Mouse (Mus musculus): ENCODE results near the gene Klhl30.

The Klhl30 gene

DNA sequence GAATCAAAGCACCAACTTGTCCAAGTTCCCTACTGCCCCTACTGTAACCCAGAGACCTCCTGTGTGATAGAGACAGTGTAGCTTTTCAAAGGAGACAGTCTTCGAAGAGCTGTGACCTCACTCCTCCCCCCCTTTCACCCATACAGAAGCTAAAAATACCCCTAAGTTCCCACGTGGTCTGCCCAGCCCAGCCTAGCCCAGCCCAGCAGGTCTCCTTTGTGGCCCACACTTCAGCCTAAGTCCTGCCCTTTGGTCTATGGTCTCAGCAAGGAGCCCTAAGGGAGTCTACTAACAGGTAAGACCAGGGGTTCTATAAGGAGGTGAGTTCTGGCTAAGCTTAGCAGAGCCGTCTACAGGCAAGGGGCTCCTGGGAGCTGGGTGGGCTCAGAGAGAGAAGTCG lies at the start of gene Klhl30:
TSS of gene Klhl30 (plus strand) at position 176 of the 400 bp plus-strand sequence.
- DNase-seq, result no peak

DNA sequence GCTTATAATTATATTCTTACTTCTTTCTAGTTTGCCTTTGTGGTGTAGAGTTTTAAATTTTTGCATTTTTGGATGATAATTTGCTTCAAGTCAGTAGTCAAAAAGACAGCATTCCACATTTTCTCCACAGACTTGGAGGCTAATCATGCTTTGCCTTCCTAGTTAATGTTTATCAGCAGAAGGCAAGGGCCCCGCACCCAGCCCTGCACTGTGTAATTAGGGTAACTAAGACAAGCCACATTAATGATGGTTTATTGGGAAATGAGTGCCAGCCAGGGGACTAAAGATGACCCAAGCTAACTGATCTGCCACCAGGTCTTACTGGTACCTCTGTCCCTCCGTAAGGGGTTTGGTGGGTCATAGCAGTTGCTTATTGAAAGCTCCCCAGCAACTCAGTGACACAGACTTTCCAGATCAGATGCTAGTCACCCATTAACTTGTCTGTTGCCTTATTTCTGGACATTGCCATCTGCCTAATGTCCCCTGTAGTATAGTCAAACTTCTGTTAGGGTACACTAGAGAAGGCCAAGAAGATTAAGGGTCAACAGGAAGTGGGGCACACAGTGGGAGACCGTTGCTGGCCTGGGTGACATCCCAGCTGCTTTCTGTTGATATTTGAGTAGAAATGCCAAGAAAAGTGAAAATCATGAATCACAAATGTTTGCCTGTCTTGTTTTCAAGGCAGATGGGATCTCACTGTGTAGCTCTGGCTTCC lies 49.5 kb upstream of the Klhl30 start:
- DNase-seq, result peak; percentile 54 to 73

DNA sequence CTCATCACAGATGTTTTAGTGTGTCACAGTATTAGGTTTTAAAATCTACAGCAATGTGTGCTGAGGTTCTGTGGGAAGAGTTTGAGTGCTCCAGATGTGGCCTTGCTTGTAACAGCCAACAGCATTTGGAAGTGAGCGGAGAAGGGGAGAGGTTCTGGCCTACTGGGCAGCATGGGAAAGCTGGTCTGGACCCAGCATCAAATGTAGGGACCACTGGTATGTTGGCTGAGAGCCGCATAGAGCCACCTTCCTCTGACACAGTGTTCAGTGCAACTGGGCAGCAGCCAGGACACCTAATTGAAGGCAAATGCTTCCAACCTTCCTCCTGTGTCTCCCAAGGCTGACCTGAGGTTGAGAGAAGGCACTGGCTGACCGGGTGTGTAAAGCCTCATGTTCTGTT lies 48.8 kb upstream of the Klhl30 start:
- peak in 1 of 2 experiments; percentile 29 for DNase-seq

DNA sequence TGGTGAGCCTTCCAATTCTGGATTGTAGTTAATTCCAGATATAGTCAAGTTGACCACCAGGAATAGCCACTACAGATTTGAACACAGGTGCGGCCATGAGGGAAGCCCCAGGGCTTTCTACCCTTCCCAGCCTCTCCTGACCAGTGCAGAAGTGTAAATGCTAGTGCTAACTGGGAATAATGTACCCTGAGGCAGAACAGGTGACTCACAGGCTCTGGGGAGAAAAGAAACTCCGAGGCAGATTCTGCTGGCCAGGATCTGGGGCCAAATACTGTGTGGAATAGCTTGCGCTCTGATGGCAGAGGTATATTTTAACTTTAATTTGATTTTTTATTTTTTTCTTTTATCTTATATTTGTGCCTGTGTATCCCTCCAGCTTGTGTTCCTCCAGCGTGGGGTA lies 46.2 kb upstream of the Klhl30 start:
- no peak for DNase-seq

DNA sequence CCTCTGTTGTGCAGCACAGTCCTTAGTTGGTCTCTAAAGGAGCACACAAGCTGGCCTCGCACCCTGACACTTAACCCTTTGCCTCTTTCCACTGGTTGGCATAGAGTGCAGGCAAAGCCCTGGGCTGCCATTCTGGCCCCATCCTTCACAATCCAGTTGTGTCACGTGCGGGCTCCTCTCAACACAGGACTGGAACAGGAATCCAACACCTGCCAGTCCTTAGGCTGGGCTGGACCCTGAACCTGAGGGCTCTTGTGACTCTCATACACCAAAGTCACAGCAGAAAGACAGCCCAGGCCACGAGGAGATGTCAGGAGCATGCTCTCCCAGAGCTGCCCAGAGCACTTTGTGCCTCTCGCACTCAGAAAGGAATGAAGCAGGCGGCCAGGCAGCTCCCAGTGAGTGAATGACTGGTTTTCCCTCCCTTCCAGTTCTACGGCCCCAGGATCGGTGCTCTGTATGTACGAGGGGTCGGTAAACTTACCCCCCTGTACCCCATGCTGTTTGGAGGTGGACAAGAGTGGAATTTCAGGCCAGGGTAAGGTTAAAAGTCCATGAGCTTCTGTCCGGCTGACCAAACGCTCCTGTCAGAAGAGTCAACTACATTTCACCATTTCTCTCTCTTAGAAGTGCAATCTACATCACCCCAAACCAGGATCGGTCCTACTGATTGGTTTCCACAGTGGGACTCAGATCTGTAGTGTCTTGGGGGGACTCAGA lies 41.3 kb upstream of the Klhl30 start:
- no peak for DNase-seq

DNA sequence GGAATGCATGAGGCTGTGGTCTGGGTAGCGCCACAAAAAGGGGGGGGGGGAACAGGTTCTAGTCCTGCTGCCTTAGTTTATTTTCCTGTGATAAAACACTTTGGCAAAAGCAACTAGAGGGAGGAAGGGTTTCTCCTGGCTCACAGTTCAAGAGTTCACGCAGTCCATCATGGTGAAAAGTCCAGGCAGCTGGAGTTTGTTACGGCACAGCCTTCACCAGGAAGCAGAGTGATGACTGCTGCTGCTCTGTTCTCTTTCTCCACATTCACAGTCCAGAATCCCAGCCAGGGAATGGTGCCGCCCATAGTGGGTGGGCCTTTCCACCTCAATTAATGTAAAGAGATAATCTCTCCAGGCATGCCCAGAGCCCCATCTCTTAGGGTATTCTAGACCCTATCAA lies 38.5 kb upstream of the Klhl30 start:
- DNase-seq, result no peak

DNA sequence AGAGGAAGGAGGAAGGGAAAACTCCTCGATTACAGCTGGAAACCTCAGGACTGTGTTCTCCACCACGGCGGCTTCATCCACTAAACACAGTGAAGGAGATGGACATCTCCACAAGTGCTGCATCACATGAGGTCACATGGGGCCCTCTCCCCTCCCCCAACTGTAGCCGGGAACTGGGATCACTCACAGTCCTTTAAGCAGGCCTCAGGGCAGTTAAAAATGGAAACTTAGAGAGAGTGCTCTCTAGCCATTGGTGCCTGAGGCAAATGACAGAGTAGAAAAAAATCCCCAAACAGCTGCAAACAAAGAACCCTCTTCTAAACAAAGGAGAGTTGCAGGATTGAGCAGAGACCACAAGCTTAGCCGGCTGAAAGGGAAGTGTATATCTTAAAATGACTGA lies 37.6 kb upstream of the Klhl30 start:
- DNase-seq, result peak in 1 of 2 experiments; percentile 46

DNA sequence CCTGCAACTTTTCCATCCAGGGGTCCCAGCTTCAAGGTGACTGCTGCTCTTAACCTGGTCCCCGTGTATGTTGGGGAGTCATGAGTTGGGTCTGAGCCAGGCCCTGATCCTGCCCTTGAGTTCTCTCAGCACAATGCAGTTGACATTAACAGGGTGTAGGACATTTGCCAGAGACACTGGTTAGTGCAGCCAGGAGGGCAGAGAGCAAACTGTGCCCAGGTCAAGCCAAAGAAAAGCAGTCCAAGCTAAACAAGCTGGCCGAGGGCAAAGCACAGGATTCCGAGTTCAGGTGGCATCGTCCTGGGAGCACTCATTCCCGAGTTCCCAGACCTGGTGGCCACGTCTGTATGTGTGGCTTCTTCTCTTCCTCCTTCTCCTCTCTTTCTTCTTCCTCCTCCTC lies 33.2 kb upstream of the Klhl30 start:
- no peak for DNase-seq

DNA sequence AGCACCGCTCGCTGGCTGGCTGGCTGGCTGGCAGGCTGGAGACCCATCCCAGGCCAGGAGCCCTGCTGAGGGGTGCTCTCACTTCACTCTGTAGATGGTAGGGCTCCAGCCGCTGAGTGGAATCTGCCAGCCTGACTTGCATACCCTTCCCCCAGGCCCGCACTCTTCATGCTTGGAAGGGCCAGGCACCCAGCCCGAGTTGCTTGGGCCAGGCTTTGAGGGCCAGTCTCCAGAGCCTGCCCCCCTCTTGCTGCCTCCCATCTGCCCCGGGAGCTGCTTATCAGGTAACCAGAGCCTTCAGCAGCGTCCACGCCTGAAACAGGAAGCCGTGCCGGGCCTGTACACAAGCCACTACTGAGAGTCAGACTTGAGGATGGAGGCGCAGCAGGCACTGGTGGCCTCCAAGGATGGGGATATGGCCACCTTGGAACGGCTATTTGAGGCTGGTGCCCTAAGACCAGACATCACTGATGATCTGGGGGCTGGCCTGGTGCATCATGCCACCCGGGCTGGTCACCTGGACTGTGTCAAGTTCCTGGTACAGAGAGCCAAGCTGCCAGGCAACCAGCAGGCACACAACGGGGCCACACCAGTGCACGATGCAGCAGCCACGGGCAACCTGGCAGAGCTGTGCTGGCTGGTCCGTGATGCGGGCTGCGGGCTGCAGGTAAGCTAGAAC lies 28.9 kb upstream of the Klhl30 start, which contains the start of gene Espnl:
TSS of gene Espnl (plus strand) at position 316 of the 679 bp plus-strand sequence.
- DNase-seq, result peak; percentile 37 to 58

DNA sequence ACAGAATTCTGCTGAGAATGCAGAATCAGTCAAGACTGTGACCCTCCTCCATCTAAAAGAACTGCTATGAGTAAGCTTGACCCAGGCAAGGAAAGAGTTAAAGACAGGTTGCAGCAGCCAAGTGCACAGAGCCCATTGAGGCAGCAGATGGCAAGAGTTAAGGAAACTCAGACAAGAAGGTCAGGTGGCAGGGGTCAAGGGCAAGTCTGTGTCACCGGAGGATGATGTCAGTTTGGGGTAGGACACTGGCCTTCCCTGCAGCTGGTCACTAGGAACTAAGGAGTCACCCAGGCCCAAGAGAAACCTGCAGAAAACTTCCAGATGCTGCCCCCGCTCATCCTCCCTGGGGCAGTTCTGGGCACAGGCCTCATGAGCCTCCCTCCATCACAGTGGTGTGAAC lies 26.2 kb upstream of the Klhl30 start:
- no peak for DNase-seq

DNA sequence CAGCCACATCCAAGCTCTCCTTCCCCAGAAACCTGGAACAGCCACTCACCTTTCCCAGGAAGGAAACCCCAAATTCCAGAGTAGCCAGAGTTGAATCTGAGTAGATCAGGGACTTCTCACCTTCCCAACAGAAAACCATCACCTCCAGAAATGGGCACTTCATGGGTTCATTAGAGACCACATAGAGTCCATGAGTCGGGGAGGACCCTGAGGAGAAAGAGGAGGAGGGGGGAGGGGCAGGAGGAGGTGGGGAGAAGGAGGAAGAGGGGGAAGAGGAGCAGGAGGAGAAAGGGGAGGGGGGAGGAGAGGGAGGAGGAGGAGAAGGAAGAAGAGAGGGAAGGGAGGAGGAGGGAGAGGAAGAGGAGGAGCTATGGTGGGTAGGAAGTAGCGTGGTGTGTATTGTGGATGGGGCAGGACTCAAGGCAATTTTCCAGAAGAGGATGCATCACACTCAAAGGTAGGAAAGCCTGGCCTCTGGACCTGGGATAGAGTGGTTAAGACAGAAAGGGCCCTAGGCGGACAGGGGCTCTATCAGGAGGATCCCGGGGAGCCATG lies 25.3 kb upstream of the Klhl30 start:
- DNase-seq, result no peak

DNA sequence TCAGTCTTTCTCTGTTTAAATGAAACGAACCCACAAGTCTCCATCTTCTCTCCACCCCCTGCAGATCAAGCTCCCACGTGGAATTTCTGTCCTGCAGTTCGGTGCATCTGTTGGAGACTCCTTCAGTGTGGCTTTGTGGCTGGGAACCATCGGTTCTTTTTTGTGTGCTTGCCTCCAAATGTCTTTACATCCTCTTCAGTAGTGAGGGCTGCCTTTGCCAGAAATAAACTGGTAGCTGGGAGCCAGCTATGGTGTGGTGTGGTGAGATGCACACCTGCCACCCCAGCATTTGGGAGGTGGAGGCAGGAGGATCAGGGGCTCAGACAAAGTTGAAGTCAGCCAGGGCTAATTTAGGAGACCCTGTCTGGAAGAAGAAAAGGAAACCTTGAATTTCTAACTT lies 18.7 kb upstream of the Klhl30 start:
- no peak for DNase-seq

DNA sequence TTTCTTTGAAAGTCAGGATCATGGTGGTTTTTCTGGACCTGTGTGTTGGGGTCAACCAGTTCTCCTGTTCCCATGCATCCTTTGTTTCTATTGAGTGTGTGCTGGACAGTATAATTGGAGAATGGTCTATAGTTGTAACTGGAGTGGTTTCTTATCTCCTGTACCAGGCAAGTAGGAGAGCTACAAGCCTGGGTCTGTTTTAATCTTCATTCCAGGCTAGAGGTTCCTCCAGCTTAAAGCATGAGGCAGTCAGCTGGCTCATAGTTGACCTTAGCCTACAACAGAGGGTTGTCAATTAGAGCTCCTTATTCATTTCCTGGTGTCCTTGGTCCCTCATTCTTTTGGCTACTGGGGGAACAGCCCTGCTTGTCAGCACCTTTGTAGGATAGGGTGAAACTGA lies 17.2 kb upstream of the Klhl30 start:
- DNase-seq, result no peak

DNA sequence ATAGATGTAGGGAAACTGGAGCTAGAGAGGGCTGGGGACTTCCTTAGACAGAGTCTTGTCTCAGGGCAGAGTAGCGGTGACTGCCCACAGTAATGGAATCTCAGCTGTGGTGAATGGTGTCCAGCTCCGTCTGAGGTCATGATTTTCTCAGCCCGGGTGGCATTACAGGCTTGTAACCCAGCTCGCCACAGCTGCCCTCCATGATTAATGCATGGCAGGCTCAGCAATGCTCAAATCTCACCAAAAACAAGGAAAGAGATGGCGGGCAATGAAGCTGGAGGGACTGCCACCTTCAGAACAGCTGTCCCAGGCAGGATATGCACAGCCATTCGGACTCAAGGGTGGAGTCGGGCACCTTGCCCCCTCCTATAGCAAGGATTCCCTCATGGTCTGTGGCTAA lies 13.5 kb upstream of the Klhl30 start:
- no peak for DNase-seq

DNA sequence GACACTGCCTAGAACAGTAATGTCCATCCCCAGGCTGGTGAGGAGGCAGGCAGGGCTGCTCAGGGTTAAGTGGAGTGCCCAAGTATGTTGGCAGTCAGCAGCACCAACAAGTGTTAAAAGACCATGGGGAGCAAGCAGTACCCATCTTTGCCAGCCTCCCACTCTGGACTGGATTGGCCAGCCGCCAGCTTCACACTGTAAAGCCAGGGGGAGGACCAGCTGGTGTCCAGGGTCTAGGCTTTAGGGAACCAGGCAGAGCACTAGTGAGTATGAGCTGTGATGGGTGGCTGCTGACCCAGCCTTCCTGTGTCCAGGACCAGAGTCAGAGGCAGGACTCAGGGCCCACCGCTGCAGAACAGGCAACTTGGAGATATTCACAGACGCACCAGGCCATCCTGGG lies 6.8 kb upstream of the Klhl30 start:
- no peak for DNase-seq

DNA sequence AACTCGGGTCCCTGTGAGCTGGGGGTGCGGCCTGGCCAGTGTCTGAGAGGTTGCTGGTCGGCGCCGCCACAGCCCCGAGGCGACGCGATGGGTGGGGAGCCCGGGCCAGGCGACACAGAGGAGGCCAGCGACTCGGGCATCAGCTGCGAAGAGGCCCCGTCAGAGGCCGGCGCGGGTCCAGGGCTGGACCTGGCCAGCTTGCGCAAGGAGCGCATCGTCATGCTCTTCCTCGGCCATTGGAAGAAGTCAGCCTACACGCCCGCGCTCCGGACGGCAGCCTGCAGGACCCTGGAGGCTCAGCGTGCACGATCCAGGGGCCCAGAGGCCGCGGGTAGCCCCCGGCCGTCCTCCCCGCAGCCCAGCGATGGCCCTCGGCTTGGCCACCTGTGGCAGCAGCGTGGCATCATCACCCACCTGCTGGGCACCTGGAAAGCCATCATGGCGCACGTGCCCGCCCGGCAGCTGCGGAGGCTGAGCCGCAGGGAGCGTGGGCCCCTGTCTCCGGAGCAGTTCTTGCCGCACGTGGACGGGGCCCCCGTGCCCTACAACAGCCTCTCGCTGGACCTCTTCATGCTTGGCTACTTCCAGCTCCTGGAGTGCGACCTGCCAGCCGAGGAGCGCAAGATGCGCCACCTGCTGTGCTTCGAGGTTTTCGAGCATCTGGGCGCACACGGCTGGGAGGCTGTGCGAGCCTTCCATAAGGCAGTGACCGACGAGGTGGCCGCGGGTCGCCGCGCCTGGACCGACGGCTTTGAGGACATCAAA lies 5.7 kb upstream of the Klhl30 start:
- DNase-seq, result peak; percentile 66 to 77

DNA sequence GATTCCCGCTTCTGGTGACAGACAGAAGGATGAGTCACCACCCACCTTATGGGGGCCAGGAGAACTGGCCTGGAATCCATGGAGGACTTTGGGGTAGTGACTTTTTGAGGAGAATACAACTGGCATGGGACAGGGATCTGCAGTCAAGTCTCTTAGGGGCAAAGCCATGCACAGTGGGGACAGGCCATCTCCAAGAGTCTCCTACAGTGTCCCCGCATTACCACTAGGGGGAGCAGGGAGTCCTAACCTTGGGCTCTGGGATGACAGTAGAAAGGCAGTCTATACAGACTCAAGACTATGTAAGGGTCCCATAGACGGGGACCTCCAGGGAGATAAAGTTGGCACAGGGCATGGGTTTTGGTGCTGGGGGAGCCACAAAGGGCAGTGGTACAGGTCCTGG lies 3.9 kb upstream of the Klhl30 start:
- DNase-seq, result peak; percentile 75 to 79

DNA sequence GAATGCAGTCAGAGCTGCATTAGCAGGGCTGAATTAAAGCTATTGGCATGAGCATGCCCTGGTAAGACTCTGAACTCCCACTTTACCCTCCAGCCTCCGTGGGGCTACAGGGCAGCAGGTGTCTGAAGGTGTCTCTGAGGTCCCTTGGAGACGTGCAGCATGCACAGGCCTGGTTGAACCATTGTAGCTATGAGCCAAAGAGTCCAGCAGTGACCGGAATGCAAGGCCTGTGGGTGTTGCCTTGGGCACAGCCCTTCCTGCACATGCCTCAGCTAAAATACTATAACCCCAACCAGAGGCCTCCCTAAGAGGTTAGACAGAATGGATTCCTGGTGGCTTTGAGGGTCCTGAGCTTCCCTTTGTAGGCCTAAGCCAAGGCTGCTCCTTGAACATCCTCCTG lies 433 bp downstream of the Klhl30 start:
- no peak for DNase-seq

DNA sequence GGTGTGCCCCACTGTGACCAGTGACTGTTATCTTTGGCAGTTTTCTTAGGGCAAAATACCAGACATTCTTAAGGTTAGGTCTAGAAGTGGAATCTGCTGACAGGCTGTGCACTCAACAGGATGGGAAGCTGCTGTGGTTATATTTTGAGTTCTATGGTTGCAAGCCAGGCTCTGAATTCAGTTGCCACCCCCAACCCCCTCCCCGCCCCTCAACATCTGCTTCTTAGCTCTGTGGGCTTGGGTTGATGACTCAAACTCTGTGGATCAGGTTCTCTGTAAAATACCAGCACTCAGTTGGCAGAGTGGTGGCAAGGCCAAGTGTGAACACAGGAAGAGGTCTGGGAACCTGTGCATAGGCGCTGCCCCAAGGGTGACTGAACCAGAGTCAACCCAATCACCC lies 1.5 kb downstream of the Klhl30 start:
- DNase-seq, result no peak

DNA sequence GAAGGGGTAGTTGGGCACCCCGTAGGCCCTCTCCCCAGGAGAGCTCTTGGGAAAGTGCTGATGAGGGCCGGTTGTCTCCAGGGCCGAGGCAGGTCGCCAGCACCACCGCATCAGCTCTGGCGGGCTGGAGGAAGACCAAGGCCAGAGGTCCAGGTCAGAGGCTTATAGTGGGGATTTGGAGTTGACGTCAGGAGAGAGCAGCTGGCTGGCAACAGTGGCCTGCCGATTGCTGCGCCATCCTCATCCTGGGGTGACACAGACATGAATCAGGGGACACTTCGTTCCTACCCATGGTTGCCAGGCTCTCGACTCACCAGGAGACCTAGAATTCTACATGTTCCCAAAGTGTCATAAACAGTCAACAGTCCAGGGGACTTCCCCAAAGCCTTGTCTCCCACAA lies 5.3 kb downstream of the Klhl30 start:
- no peak for DNase-seq

DNA sequence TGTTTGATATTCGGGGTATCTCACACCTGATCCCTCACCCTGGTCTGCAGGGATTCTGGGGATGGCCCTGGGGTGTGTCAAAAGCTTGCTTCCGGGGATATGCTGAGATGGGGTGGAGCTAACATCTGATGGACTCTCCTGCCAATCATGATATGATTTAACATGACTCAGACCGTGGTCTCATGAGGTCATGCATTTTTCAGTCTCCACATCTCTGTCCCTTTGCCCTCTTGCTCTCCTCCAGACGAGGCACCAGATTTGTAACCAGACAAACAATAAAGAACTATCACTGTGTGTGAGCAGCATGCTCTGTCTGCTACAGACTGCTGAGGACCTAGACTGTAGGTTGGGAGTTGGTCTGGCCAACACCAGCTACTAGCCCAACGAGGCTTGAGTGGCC lies 11.3 kb downstream of the Klhl30 start:
- no peak for DNase-seq

DNA sequence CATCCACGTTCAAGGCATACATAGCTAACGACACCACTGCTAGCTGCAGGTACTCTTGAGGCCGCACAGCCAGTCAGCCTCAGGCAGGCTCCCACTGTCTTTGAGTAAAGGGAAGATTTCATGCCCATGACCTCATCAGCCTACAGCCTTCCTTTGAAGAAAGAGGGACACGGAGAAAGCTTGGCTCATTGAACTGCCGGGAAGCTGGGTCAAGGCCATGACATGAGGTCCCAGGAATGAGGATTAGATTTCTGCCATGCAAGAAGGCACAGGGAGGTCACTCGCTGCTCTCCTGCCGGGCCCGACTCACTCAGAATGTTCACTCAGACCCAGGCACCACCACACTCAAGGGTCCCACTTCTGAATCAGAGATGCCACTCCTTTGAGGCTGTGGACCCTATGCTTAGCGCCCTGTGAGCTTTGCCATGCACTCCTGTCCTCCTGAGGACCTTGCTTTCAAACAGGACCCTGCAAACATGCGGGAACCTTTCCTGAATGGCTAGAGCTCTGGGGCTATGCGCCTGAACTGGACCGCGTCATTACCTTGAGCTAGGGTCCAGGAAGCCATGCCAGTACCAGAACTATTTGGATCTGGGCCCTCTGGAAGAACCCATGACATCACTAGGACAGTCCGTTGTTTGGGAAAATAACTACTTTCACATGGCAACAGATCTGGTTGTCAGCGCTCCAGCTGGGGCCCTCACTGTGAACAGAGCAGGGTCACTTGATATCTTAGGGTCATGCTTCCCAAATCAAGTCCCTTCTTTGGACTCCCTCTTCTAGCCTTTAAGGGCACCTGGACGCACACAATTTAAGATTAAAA lies 14.2 kb downstream of the Klhl30 start:
- no peak for DNase-seq
